Mouse (Mus musculus) E14TG2a.4 (cell line): ENCODE data around the gene Cers1.

Experiments
- CTCF ChIP-seq: conservative IDR thresholded peaks from 2 replicates; pipeline ENCODE4 v1.5.1; 2014; ENCODE audit warnings: low read length
- POU5F1 ChIP-seq: IDR thresholded peaks from 2 replicates; pipeline ENCODE4 v1.6.1; 2014; ENCODE audit warnings: low read length, borderline replicate concordance

DNA sequence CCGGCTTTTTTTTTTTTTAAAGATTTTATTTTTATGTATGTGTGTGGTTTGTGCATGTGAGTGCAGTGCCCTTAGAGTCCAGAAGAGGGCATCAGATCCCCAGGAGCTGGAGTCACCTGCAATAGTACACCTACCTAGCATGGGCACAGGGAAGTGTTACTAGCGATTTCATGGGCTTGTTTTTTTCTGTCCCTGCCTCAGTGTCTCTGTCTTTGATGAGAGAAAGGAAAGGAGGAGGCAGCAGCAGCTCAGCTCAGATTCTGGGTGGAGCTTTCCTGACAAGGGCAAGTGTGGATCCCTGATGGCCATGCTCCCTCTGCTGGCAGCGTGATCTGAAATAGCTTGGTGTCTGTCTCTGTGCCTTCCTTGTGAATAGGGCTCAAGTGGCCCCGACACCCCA lies 45.2 kb downstream of the Cers1 start:
- TF ChIP-seq CTCF (peak; percentile 46), POU5F1 (no peak)
